Mouse (Mus musculus) small intestine, adult 2 months (tissue): ENCODE results near the gene Lmtk2.

Source experiments
- CTCF ChIP-seq: fragments of 200-500 bp; IDR thresholded peaks from 2 replicates; pipeline ENCODE4 v1.5.1; 2012; ENCODE audit warnings: low read depth, mild to moderate bottlenecking, control low read depth, inconsistent platforms, low read length, moderate library complexity, mixed read lengths; ENCODE audit not compliant: insufficient replicate concordance, insufficient read length; ENCODE audit errors: extremely low read depth
- POLR2A ChIP-seq: fragments of 200-500 bp; IDR thresholded peaks from 2 replicates; pipeline ENCODE4 v1.6.1; 2012; ENCODE audit warnings: low read depth, mild to moderate bottlenecking, control low read depth, inconsistent platforms, low read length, moderate library complexity

DNA sequence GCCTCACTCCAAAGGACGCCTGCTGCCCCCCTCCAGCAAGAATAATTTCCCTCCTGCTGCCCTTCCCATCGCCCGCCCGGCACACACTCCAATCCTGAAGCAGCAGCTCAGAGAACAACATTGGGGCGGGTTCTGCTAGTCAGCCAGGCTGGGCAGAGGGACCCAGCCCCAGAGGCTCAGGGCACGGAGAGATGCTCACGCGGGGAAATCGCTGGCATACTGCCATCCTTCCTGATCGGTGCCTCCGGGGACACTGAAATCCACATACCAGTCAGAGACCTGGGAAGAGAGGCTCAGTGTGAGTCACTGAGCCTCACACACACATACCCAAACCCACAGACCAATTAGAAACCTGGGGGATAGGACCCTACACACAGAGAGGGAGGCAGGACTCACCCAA is 100.4 kb downstream of the Lmtk2 start:
- no peak for TF ChIP-seq CTCF
- TF ChIP-seq POLR2A = no peak
